Mouse (Mus musculus) heart, adult 18-20 months (tissue): ENCODE measurements around the gene Trpc2. TPM values are rescaled to one million over a fixed set of nuclear protein-coding genes. Genes with fewer than 3 reads are reported as not detected.
A peak's percentile ranks its signal among the peaks of the same experiment; 100 is the strongest.

ENCODE experiments used
- DNase-seq, 2 experiments: peaks; one replicate each; pipeline ENCODE4 v3.0.0; 2021 to 2022; ENCODE audit warnings: mixed read lengths in 1 of 2
- total RNA-seq, 2 experiments: library from RNA; stranded (reverse); gene quantifications; 2 replicates each; pipeline ENCODE4 v1.2.3; 2021

The Trpc2 gene
- total RNA-seq, 2 experiments from 2014 or later = 0.15 to 0.90 TPM

GRCm38 (mm10) chr7:102102696-102103095 is 19.8 kb downstream of the Trpc2 start:
- DNase-seq = peak in 1 of 2 experiments; percentile 31

- no peak for DNase-seq
These were observed 20.6 kb downstream of the Trpc2 start for GRCm38 (mm10) chr7:102103555-102103954.

GRCm38 (mm10) chr7:102104126-102104525 is 21.2 kb downstream of the Trpc2 start:
- peak in 1 of 2 experiments; percentile 34 for DNase-seq

- peak; percentile 45 to 61 for DNase-seq
These were observed 23.8 kb downstream of the Trpc2 start for GRCm38 (mm10) chr7:102106700-102107141.

GRCm38 (mm10) chr7:102108206-102108605 is 25.3 kb downstream of the Trpc2 start:
- DNase-seq = peak in 1 of 2 experiments; percentile 37

DNA sequence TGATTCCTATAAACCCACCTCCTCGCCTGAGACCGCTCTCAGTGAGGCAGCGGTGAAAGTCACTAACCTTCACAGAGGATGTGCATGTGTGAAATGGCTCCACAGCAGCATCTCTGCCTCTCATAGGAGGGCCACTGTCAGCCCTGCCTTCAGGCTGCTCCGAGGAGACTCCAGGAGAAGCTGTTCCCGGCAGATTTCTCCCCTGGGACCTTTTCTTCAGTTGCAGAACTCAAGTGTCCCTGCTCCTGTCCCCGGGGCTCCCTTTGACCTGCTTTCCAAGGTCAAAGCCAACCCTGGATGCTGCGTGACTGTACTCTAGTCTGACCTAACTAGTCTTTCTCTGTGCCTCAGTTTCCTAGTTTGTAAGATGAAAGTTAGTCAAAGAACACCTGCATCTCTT is 26.3 kb downstream of the Trpc2 start, which contains the start of gene Art5:
Gene Art5, minus strand, starts transcription at position 319 of the 400 bp plus-strand sequence.
- no peak for DNase-seq

DNA sequence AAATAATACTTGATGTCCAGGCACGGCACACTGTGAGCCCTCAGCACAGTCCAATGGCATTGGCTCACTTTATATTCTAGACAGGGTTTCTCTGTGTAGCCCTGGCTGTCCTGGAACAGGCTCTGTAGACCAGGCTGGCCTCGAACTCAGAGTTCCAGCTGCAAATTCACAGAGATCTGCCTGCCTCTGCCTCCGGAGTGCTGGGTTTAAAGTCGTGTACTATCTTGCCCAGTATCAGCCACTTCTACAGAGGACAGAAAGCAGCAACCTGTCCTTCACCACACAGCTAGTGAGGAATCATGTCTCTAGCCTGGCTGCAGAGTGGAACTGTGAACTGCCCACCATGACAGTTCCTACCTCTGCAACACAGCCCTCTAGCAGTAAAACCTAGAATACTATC is 26.8 kb downstream of the Trpc2 start:
- DNase-seq = no peak

- DNase-seq = no peak
These were observed 30.3 kb downstream of the Trpc2 start for GRCm38 (mm10) chr7:102113151-102113729.

- no peak for DNase-seq
These were observed 33.8 kb downstream of the Trpc2 start, which contains the start of gene Chrna10 for GRCm38 (mm10) chr7:102116579-102117331. Gene Chrna10, minus strand, starts transcription at chr7:102116828.

- DNase-seq = no peak
These were observed 34.5 kb downstream of the Trpc2 start for GRCm38 (mm10) chr7:102117382-102117781.

GRCm38 (mm10) chr7:102120326-102120725 is 37.4 kb downstream of the Trpc2 start:
- DNase-seq = no peak

DNA sequence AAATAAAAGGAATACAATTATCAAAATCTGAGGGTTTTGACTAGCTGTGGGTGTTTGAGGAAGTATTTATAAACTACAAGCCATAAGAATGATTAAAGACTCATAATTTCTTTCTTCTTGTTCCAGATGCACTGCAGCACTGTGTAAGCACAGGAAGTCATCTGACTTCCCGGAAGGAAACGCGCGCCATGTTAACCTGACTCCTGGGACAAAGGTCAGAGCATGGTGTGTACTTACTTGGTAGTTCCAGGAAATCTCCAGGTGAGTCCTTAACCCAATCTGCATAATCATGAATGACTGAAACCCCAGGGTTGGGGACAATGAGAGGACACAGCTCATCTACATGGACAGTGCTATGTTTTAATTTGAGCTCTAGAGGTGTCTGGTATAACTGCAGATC is 49.5 kb downstream of the Trpc2 start:
- DNase-seq = peak in 1 of 2 experiments; percentile 27

GRCm38 (mm10) chr7:102137464-102137863 is 54.5 kb downstream of the Trpc2 start:
- peak in 1 of 2 experiments; percentile 40 for DNase-seq

- DNase-seq = no peak
These were observed 55.0 kb downstream of the Trpc2 start for GRCm38 (mm10) chr7:102137898-102138297.

Other genes with a start within 250 kb of the Trpc2 start
- gene Inppl1, start 244.9 kb upstream of the Trpc2 start, total RNA-seq = 100 to 1,000 TPM; 184 to 200 TPM
- gene Folr2, start 225.9 kb upstream of the Trpc2 start, total RNA-seq = 1 to 10 TPM; 5.0 to 7.5 TPM
- gene Anapc15, start 219.4 kb upstream of the Trpc2 start, total RNA-seq = 10 to 100 TPM; 16.8 to 17.2 TPM
- not detected for gene Folr1, start 212.3 kb upstream of the Trpc2 start, total RNA-seq
- 100 to 1,000 TPM; 117 TPM for gene Lamtor1, start 177.2 kb upstream of the Trpc2 start, total RNA-seq
- gene Tomt, start 176.8 kb upstream of the Trpc2 start, total RNA-seq = not detected
- gene Lrrc51, start 149.2 kb upstream of the Trpc2 start, total RNA-seq = 1 to 10 TPM; 4.1 to 5.7 TPM
- gene Numa1, start 149.0 kb upstream of the Trpc2 start, total RNA-seq = 10 to 100 TPM; 89.0 to 95.0 TPM
- gene Il18bp, start 64.4 kb upstream of the Trpc2 start, total RNA-seq = 10 to 100 TPM in 1 of 2 experiments, 1 to 10 TPM in 1; 7.4 to 11.9 TPM
- 10 to 100 TPM; 24.5 TPM for gene Rnf121, start 17.6 kb upstream of the Trpc2 start, total RNA-seq
- gene Xndc1, start 17.6 kb upstream of the Trpc2 start, total RNA-seq = 1 to 10 TPM; 4.9 to 6.9 TPM
- gene Xntrpc, start 17.4 kb upstream of the Trpc2 start, total RNA-seq = under 1 TPM; 0.44 to 0.74 TPM
- 100 to 1,000 TPM; 268 to 300 TPM for gene Art1, start 18.6 kb downstream of the Trpc2 start, total RNA-seq
- gene Art5, start 26.4 kb downstream of the Trpc2 start, total RNA-seq = 10 to 100 TPM; 15.2 to 22.8 TPM
- gene Chrna10, start 33.7 kb downstream of the Trpc2 start, total RNA-seq = not detected
- 10 to 100 TPM; 31.0 to 35.4 TPM for gene Nup98, start 127.1 kb downstream of the Trpc2 start, total RNA-seq
- 10 to 100 TPM; 77.6 to 82.5 TPM for gene Pgap2, start 127.1 kb downstream of the Trpc2 start, total RNA-seq
- gene Rhog, start 172.9 kb downstream of the Trpc2 start, total RNA-seq = 10 to 100 TPM; 19.6 to 26.9 TPM
- 10 to 100 TPM; 20.7 to 25.8 TPM for gene Stim1, start 184.7 kb downstream of the Trpc2 start, total RNA-seq